Mouse (Mus musculus) cerebellum, adult 2 months (tissue): ENCODE data around the gene Cnot1.

Source experiments
- CTCF ChIP-seq: fragments of 200-500 bp; IDR thresholded peaks from 2 replicates; pipeline ENCODE4 v1.5.1; 2011; ENCODE audit warnings: low read depth, mild to moderate bottlenecking, control low read depth, low read length, moderate library complexity, borderline replicate concordance; ENCODE audit not compliant: insufficient read depth
- POLR2A ChIP-seq: fragments of 200-500 bp; IDR thresholded peaks from 2 replicates; pipeline ENCODE4 v1.6.1; 2011; ENCODE audit warnings: low read length, control low read depth, borderline replicate concordance; ENCODE audit not compliant: insufficient read depth

DNA sequence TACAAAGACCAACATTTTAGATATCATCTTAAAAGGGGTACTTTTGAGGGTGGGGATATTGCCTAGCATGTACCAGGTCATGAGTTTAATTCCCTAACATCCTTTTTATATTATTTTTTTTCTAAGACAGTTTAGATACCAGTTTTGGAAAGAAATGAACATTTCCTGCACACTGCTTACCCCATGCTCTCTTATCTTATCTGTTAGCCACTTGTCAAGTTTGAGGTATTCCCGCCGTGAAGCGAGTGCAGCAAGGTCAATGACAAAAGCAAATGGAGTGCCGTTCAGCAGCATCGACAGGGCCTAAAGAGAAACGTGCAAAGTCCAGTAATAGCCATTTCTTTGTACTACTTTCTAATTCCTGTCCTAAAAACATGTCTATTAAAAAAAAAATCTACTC is 46.9 kb downstream of the Cnot1 start:
- TF ChIP-seq POLR2A: no peak
- TF ChIP-seq CTCF: no peak
